ENCODE assay signal across 18 mouse cellular contexts in genomic region chr10:99417591-99417990, GRCm38 (mm10).
A peak's percentile ranks its signal among the peaks of the same experiment; 100 is the strongest.
DNase-seq lines count a peak whose midpoint lies in the region; ATAC-seq lines count a peak whose summit lies in the region.
"Had no signal": no experiment of that assay in that cellular context is flagged by ENCODE, and none has a peak within 500 bp of the region (broad histone marks: within the 10 kb centered on the region; RNA-seq: fewer than 3 reads in every experiment).

No protein-coding gene starts in this region.

- no peak overlapping the region for H3K4me2 ChIP-seq in hindbrain, embryonic 11.5 days (replicated peaks; ENCODE audit: low read depth, low read length)
- no peak overlapping the region for H3K4me2 ChIP-seq in hindbrain, embryonic 16.5 days (ENCODE audit: low read length)
- H3K4me2 ChIP-seq in intestine, embryonic 15.5 days (replicated peaks): no peak overlapping the region
- H3K4me2 ChIP-seq: hindbrain, embryonic 13.5 days; liver, embryonic 12.5 days; lung, embryonic 14.5 days; midbrain, embryonic 13.5 days; neural tube, embryonic 15.5 days had no signal

- no peaks in the 10 kb centered on the region for H3K4me1 ChIP-seq in hindbrain, embryonic 11.5 days (replicated peaks; ENCODE audit: control insufficient read depth, insufficient read depth, low read length)
- H3K4me1 ChIP-seq in hindbrain, embryonic 16.5 days (ENCODE audit: control insufficient read depth, insufficient read depth, low read depth, low read length): no peaks in the 10 kb centered on the region
- no peaks in the 10 kb centered on the region for H3K4me1 ChIP-seq in intestine, embryonic 15.5 days (replicated peaks)
- H3K4me1 ChIP-seq: hindbrain, embryonic 13.5 days; liver, embryonic 12.5 days; neural tube, embryonic 15.5 days had no signal

- ATAC-seq in hindbrain, embryonic 11.5 days (ENCODE audit: low FRiP score): peak; percentile 71
- ATAC-seq in hindbrain, embryonic 16.5 days: no peak
- ATAC-seq in intestine, embryonic 15.5 days: no peak
- ATAC-seq: liver, embryonic 12.5 days; midbrain, embryonic 13.5 days had no signal

- H3K36me3 ChIP-seq in hindbrain, embryonic 11.5 days (ENCODE audit: control insufficient read depth, insufficient read depth, low read length): no peaks in the 10 kb centered on the region
- H3K36me3 ChIP-seq in hindbrain, embryonic 16.5 days (ENCODE audit: control insufficient read depth, insufficient read depth, low read length): no peaks in the 10 kb centered on the region
- H3K36me3 ChIP-seq in intestine, embryonic 15.5 days: no peaks in the 10 kb centered on the region
- H3K36me3 ChIP-seq: hindbrain, embryonic 13.5 days; liver, embryonic 12.5 days; midbrain, embryonic 13.5 days; neural tube, embryonic 15.5 days had no signal

- no peak overlapping the region for H3K9ac ChIP-seq in hindbrain, embryonic 11.5 days (ENCODE audit: low read depth, low read length)
- H3K9ac ChIP-seq in hindbrain, embryonic 16.5 days (ENCODE audit: low read depth, low read length): no peak overlapping the region
- no peak overlapping the region for H3K9ac ChIP-seq in intestine, embryonic 15.5 days
- H3K9ac ChIP-seq: hindbrain, embryonic 13.5 days; liver, embryonic 12.5 days; lung, embryonic 14.5 days; midbrain, embryonic 13.5 days; neural tube, embryonic 15.5 days had no signal

- no peaks in the 10 kb centered on the region for H3K9me3 ChIP-seq in hindbrain, embryonic 11.5 days (ENCODE audit: control insufficient read depth, low read length)
- no peaks in the 10 kb centered on the region for H3K9me3 ChIP-seq in hindbrain, embryonic 16.5 days (ENCODE audit: control insufficient read depth, low read length)
- no peaks in the 10 kb centered on the region for H3K9me3 ChIP-seq in intestine, embryonic 15.5 days
- H3K9me3 ChIP-seq: hindbrain, embryonic 13.5 days; liver, embryonic 12.5 days; midbrain, embryonic 13.5 days; neural tube, embryonic 15.5 days had no signal

- H3K27ac ChIP-seq in hindbrain, embryonic 11.5 days (ENCODE audit: low read depth, low read length): no peak overlapping the region
- no peak overlapping the region for H3K27ac ChIP-seq in hindbrain, embryonic 16.5 days (ENCODE audit: low read depth, low read length)
- H3K27ac ChIP-seq in intestine, embryonic 15.5 days: no peak overlapping the region
- H3K27ac ChIP-seq: hindbrain, embryonic 13.5 days; liver, embryonic 12.5 days; macrophage; midbrain, embryonic 13.5 days; neural tube, embryonic 15.5 days had no signal

- WGBS in hindbrain, embryonic 11.5 days: 45% methylated on average over 7 of the region's 7 CpGs
- WGBS in hindbrain, embryonic 16.5 days: 46% methylated on average over 7 of the region's 7 CpGs
- WGBS in intestine, embryonic 15.5 days: 57% methylated on average over 7 of the region's 7 CpGs

- H3K4me3 ChIP-seq in hindbrain, embryonic 11.5 days (ENCODE audit: low read depth, low read length): no peak overlapping the region
- no peak overlapping the region for H3K4me3 ChIP-seq in hindbrain, embryonic 16.5 days (ENCODE audit: low read length)
- H3K4me3 ChIP-seq in intestine, embryonic 15.5 days (replicated peaks): no peak overlapping the region
- H3K4me3 ChIP-seq: hindbrain, embryonic 13.5 days; liver, embryonic 12.5 days; midbrain, embryonic 13.5 days; neural tube, embryonic 15.5 days had no signal

- H3K27me3 ChIP-seq in hindbrain, embryonic 11.5 days (ENCODE audit: control insufficient read depth, insufficient read depth, low read length): no peaks in the 10 kb centered on the region
- no peaks in the 10 kb centered on the region for H3K27me3 ChIP-seq in hindbrain, embryonic 16.5 days (replicated peaks; ENCODE audit: control insufficient read depth, insufficient read depth, low read length)
- no peaks in the 10 kb centered on the region for H3K27me3 ChIP-seq in intestine, embryonic 15.5 days (replicated peaks)
- H3K27me3 ChIP-seq: hindbrain, embryonic 13.5 days; liver, embryonic 12.5 days; midbrain, embryonic 13.5 days; neural tube, embryonic 15.5 days had no signal

- peak; percentile 24 for DNase-seq in embryo, embryonic 10 days (ENCODE audit: low spot score)
- DNase-seq in embryo, embryonic 9.5 days (ENCODE audit: extremely low spot score): no peak
- DNase-seq in hindbrain, embryonic 11.5 days (ENCODE audit: low spot score): peak; percentile 26
- DNase-seq in testis, postnatal 14 days (ENCODE audit: low spot score): peak; percentile 69
- DNase-seq in testis, postnatal 10 days (ENCODE audit: low spot score): no peak
- DNase-seq in embryo, embryonic 11 days: peak; percentile 48
- DNase-seq: adrenal gland, adult 2 months; cerebellum, adult 8-10 months; gastrocnemius, postnatal 25 days; right cerebral cortex, postnatal 4 days had no signal

Comparison
In these comparisons a context has a peak if more than half of its experiments do, and no peak if none do; other contexts are left out.
1. DNase-seq: peak in embryo, embryonic 10 days (single experiment), hindbrain, embryonic 11.5 days (single experiment), testis, postnatal 14 days (single experiment) and embryo, embryonic 11 days (single experiment); none in embryo, embryonic 9.5 days (single experiment) and testis, postnatal 10 days (single experiment).